Mouse (Mus musculus) liver, embryonic 18 days (tissue): Measurements from ENCODE around the gene Tas2r138. TPM values are rescaled to one million over a fixed set of nuclear protein-coding genes. Genes with fewer than 3 reads are reported as not detected.

Experiments
- polyA plus RNA-seq: library from polyadenylated mRNA; depleted of rRNA; stranded (reverse); fragments of >200 nt; gene quantifications from 2 replicates; pipeline ENCODE4 v1.2.3, GENCODE M21; 2012; rRNA removed

Gene Tas2r138
- not detected in 2 replicates for polyA plus RNA-seq

GRCm38 (mm10) chr6:40613260-40613852, at the start of gene Tas2r138:
Gene Tas2r138 (minus strand): TSS chr6:40613310.

DNA sequence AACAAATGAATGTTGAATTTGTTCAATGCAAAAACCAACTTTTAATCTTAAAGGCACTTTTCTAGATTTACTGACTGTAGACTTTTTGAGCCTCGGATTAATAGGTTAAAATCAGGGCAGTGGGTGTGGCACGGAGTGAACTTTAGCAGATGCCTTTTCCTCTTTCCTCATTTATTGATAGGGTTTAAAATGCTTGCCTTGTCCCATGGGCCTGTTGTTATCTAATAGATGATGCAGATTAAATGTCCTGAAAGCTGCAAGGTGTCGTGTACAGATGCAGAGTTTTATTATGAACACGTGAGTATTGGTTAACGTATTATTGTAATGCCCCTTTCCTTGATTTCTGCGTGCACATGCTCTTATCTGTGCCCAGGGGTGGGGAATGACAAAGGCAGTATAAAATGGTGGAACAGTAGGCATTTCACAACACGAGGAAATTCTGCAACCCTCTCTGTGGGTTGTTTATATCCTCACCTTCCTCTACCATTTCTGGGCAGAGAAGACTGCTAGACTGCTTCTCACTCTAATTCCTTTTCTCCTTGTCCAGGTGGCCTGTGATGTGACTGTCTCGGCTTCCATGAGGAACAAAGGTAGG, 15.4 kb upstream of the Tas2r138 start, which contains the start of gene Mgam:
TSS of gene Mgam (plus strand) at position 426 of the 595 bp plus-strand sequence.

GRCm38 (mm10) chr6:40585645-40586044, 27.5 kb downstream of the Tas2r138 start, which contains the start of gene Clec5a:
Gene Clec5a (minus strand): TSS chr6:40585821.

GRCm38 (mm10) chr6:40569187-40569586, 43.9 kb downstream of the Tas2r138 start, which contains the start of gene Olfr460:
Gene Olfr460 (plus strand): TSS chr6:40569487.

Other genes starting within 250 kb of the Tas2r138 start
- 3.3 and 3.4 TPM in 2 replicates for gene E330009J07Rik, start 177.2 kb downstream of the Tas2r138 start, polyA plus RNA-seq
- 0.01 TPM in 2 replicates for gene Wee2, start 174.2 kb downstream of the Tas2r138 start, polyA plus RNA-seq
- 37.9 and 40.0 TPM in 2 replicates for gene Ssbp1, start 142.0 kb downstream of the Tas2r138 start, polyA plus RNA-seq
- gene Tas2r137, start 122.1 kb downstream of the Tas2r138 start, polyA plus RNA-seq: not detected in 2 replicates
- gene Tas2r108, start 119.8 kb downstream of the Tas2r138 start, polyA plus RNA-seq: 0.07 TPM in 1 of 2 replicates, not detected in the other
- gene Prss37, start 93.8 kb downstream of the Tas2r138 start, polyA plus RNA-seq: not detected in 2 replicates
- gene Olfr461, start 58.3 kb downstream of the Tas2r138 start, polyA plus RNA-seq: not detected in 2 replicates
- 0.01 TPM in 1 of 2 replicates, not detected in the other for gene Olfr460, start 43.8 kb downstream of the Tas2r138 start, polyA plus RNA-seq
- 7.0 and 8.9 TPM in 2 replicates for gene Clec5a, start 27.5 kb downstream of the Tas2r138 start, polyA plus RNA-seq
- gene Mgam, start 15.5 kb upstream of the Tas2r138 start, polyA plus RNA-seq: 6.7 and 7.3 TPM in 2 replicates